Mouse (Mus musculus) thymus, adult 2 months (tissue): ENCODE measurements at regions not wholly inside any gene's neighbourhood (a gene's known extent, or its start where the extent isn't known, plus 50 kb on each side); places are given as distances from the start of the nearest gene placed in this dataset.

Source experiments
- DNase-seq: peaks from one replicate; pipeline ENCODE4 v3.0.0; 2021
- H3K27ac ChIP-seq: fragments of 200-500 bp; 2 replicates; pipeline ENCODE4 v1.5.1; 2012; ENCODE audit warnings: low read length, control low read depth; ENCODE audit not compliant: control insufficient read depth, insufficient read depth
- H3K27me3 ChIP-seq: fragments of 200-500 bp; 2 replicates; pipeline ENCODE4 v1.6.1; 2012; ENCODE audit warnings: mild to moderate bottlenecking, low read length, moderate library complexity, mixed read lengths; ENCODE audit not compliant: control insufficient read depth, insufficient read depth
- H3K36me3 ChIP-seq: fragments of 200-500 bp; 2 replicates; pipeline ENCODE4 v1.6.1; 2012; ENCODE audit warnings: mild to moderate bottlenecking, low read length, moderate library complexity; ENCODE audit not compliant: control insufficient read depth, insufficient read depth
- H3K4me1 ChIP-seq: fragments of 200-500 bp; replicated peaks from 2 replicates; pipeline ENCODE4 v1.6.1; 2012; ENCODE audit warnings: low read length; ENCODE audit not compliant: control insufficient read depth, insufficient read depth
- H3K4me3 ChIP-seq: fragments of 200-500 bp; 2 replicates; pipeline ENCODE4 v1.5.1; 2012; ENCODE audit warnings: mild to moderate bottlenecking, low read length, control low read depth, moderate library complexity; ENCODE audit not compliant: control insufficient read depth, insufficient read depth
- CTCF ChIP-seq: fragments of 200-500 bp; IDR thresholded peaks from 2 replicates; pipeline ENCODE4 v1.5.1; 2012; ENCODE audit warnings: mild to moderate bottlenecking, control low read depth, low read length, moderate library complexity, borderline replicate concordance; ENCODE audit not compliant: control insufficient read depth, poor library complexity, insufficient read depth; ENCODE audit errors: extremely low read depth
- POLR2A ChIP-seq: fragments of 200-500 bp; IDR thresholded peaks from 2 replicates; pipeline ENCODE4 v1.6.1; 2012; ENCODE audit warnings: mild to moderate bottlenecking, low read length, control low read depth, moderate library complexity; ENCODE audit not compliant: control insufficient read depth, poor library complexity, insufficient read depth; ENCODE audit errors: extremely low read depth
- WGBS: fragments of 180-500 bp; shearing (Covaris S2); methylation state at CpG from one replicate; pipeline ENCODE4 v1.1.7; 2018; 5-methylcytosine and 5-hydroxymethylcytosine counted together

DNA sequence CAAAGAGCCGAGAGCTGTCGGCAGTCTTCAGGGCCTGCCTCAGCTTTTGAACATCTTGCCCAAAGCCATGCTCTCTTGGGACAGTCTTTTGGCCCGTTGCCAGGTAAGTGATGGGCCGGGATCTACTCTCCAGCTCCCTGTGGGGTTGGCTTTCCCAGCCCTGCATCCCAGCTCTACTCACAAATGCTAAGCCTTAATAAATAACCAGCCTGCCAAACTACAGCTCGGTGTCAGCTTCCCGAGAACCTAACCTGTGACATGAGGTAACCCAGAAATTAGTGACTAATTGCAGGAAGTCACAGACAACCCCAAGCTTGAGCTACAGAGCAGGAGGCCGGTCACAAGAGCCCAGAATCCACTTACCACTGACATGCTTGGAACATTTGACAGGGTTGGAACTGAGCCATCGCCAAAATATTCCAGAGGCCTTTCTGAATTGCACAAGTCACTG is 159.1 kb upstream of the H2al1a start:
- TF ChIP-seq CTCF, result no peak
- no peak for TF ChIP-seq POLR2A
- Histone ChIP-seq H3K27me3 (no peaks in the 10 kb centered on the region), H3K4me1 (no peaks in the 10 kb centered on the region), H3K36me3 (no peaks in the 10 kb centered on the region), H3K4me3 (no peak overlapping the region), H3K27ac (no peak overlapping the region)
- WGBS, result 83% methylated on average over 8 of the region's 8 CpGs
- no peak for DNase-seq

DNA sequence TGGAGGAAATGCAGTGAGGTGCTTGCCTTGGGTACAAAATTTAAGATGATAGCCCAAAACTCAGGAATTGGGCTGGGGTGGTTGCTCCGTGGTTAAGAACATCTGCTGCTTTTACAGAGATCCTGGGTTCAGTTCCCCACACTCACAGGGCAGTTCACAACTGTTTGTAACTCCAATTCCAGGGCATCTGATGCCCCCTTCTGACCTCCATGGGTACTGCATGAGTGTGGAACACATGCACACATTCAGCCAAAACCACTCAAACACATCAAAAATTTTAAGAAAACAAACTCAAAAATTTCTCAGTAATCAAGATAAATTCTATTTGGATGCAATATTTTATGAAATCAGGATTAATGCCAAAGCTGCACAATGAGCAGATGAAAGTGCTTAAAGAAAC is 157.8 kb upstream of the H2al1a start:
- peak; percentile 3 for DNase-seq
- Histone ChIP-seq H3K4me1 (no peaks in the 10 kb centered on the region), H3K27me3 (no peaks in the 10 kb centered on the region), H3K36me3 (no peaks in the 10 kb centered on the region), H3K4me3 (no peak overlapping the region), H3K27ac (no peak overlapping the region)
- TF ChIP-seq POLR2A, result no peak
- no peak for TF ChIP-seq CTCF
- WGBS, result 100% methylated on average over 1 of the region's 1 CpGs

DNA sequence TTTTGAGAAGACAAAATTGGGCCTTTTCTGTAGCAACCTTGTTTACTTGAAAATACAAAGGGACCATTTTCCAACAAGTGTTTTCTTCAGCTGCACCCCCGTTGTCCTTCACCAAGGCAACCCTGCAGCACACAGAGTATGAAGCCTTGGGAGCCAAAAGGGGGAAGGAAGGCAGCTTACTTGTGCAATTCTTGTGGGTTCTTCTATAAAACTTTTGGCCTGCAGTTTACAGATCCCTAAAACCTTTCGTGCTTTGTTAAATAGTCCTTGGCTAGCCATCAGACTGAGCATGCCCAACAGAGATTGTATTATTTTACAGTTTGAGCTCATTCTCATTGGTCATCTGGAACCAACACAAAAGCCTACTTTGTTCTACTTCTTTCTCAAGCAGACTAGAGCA is 140.6 kb upstream of the H2al1a start:
- TF ChIP-seq POLR2A (no peak), CTCF (no peak)
- Histone ChIP-seq H3K36me3 (no peaks in the 10 kb centered on the region), H3K27ac (no peak overlapping the region), H3K4me3 (no peak overlapping the region), H3K4me1 (no peaks in the 10 kb centered on the region), H3K27me3 (no peaks in the 10 kb centered on the region)
- WGBS, result 22% methylated on average over 2 of the region's 2 CpGs
- DNase-seq, result no peak

DNA sequence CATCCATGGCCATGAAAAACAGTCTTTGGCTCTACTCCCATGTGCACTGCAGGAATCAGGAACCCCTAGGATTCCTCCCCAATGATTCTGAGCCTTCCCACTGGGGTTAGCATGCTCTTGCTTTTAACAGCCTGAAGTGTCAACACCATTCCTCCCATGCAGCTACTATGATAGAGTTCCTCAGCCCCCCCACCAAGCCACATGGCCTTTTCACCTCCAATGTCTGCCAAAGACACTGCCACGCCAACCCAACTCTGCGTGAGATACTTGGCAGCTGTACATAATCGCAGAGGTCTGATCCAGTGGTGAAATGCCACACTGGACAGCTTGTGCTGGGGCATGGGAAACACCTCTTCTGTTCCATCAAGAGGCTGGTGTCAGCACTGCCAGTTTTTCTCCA is 128.6 kb upstream of the H2al1a start:
- TF ChIP-seq CTCF, result no peak
- H3K4me1 ChIP-seq, result no peaks in the 10 kb centered on the region
- DNase-seq, result no peak
- WGBS, result 93% methylated on average over 3 of the region's 3 CpGs
- H3K4me3 ChIP-seq, result no peak overlapping the region
- H3K27ac ChIP-seq, result no peak overlapping the region
- H3K36me3 ChIP-seq, result no peaks in the 10 kb centered on the region
- H3K27me3 ChIP-seq, result no peaks in the 10 kb centered on the region

DNA sequence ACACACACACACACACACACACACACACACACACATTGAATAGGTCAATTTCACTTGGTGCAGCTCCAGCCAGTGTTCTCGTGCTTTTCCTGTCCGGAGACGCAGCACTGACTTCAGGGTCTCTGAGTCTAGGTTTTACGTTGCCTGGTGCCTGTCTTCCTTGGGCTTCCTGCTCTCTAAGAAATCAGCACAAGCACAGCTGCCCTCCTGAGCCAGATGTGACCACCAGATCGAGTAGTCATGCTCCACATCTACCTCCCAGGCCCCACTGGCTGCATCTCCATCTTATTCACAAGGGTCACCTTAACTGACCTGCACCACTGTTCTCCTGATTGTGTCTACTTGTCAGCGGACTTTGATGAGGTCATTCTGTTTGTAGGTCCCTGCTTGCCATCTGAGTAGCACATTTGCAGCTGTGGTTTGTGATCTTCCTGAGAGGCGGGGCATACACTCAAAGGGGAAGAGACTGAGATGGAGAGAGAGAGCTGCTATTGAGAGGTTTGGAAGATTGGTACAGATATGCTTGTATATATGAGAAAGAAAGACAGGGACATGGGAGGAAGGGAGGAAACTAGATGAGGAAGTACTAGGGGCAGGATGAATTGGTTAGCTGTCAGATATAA is 118.8 kb upstream of the H2al1a start:
- H3K27ac ChIP-seq, result no peak overlapping the region
- no peak for TF ChIP-seq POLR2A
- no peak for TF ChIP-seq CTCF
- H3K4me1 ChIP-seq, result peaks cover 5% of the 10 kb centered on the region; the same call in 1 of the 2 replicates
- H3K4me3 ChIP-seq, result no peak overlapping the region
- no peaks in the 10 kb centered on the region for H3K36me3 ChIP-seq
- WGBS, result 5% methylated on average over 7 of the region's 7 CpGs
- no peaks in the 10 kb centered on the region for H3K27me3 ChIP-seq
- DNase-seq, result peak; percentile 11

DNA sequence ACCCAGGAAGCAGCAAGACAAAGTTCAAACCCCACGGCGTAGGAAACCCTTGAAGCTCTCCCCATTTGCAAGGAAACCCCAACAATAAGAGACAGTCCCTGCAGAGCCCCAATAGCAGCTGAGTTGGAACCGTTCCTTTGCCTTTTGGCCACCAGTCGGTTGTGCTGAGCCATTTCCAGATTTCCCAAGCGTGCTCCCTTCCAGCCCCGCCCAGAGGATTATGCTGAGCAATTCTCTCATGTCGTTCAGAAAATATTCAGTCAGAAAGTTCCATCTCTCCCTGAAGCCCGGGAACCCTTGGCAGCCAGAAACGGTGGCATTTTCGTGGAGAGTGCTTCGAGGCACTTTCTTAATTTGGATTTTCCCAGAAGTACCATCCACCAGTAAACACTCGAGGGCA is 117.2 kb upstream of the H2al1a start:
- no peak overlapping the region for H3K4me3 ChIP-seq
- WGBS, result 85% methylated on average over 12 of the region's 12 CpGs
- H3K4me1 ChIP-seq, result peaks cover 5% of the 10 kb centered on the region; the same call in 1 of the 2 replicates
- H3K27ac ChIP-seq, result no peak overlapping the region
- no peak for DNase-seq
- TF ChIP-seq POLR2A (no peak), CTCF (no peak)
- no peaks in the 10 kb centered on the region for H3K36me3 ChIP-seq
- no peaks in the 10 kb centered on the region for H3K27me3 ChIP-seq

DNA sequence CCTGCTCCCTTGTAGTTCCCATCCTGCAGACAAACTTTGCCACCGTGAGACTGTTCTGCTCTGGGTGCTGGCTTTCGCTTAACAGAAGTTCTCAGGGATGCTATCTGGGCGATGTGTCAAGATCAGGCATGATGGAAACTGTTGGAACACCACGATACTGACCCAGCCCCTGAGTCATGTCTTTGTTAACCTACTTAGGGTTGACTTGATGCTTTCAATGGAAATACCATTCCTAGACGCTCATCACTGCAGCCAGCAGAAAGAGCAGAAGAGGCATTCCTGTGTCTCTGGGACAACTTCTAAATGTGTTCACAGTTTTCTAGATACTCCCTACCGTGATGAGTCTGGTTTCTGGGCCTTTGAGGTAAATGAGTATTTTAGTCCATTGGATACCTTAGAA is 108.2 kb upstream of the H2al1a start:
- Histone ChIP-seq H3K4me1 (no peaks in the 10 kb centered on the region), H3K27ac (no peak overlapping the region), H3K36me3 (no peaks in the 10 kb centered on the region), H3K4me3 (no peak overlapping the region), H3K27me3 (no peaks in the 10 kb centered on the region)
- WGBS, result 92% methylated on average over 6 of the region's 6 CpGs
- TF ChIP-seq POLR2A (no peak), CTCF (no peak)
- DNase-seq, result no peak
